In the genomic region with DNA sequence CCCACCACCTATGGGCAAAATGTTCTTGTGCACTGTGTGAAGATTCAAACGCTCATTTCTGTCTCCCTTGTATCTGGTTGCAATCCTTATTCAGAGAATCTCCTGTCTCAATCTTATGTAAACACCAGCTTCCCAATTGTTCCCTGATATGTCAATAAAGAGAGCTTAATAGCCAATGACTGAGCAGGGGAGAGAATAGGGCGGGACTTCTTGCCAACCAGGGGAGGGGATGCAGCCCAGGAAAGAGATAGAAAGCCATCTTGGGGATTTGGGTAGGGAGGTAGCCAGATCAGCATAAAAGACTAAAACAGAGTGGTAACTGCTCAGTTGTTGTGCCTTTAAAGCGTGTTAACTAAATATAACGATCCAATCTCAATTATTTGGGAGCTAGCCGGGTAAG, we compare ENCODE assay signal across 23 mouse cellular contexts. TPM values are rescaled to one million over a fixed set of nuclear protein-coding genes. Genes with fewer than 3 reads are reported as not detected.
DNase-seq lines count a peak whose midpoint lies in the region; ATAC-seq and TF ChIP-seq lines count a peak whose summit lies in the region.
"Had no signal": no experiment of that assay in that cellular context is flagged by ENCODE, and none has a peak within 500 bp of the region (broad histone marks: within the 10 kb centered on the region; RNA-seq: fewer than 3 reads in every experiment).

No protein-coding gene starts in this region.

- H3K36me3 ChIP-seq in E14TG2a.4 (ENCODE audit: insufficient read depth, low read length) (peaks cover 52% of the 10 kb centered on the region), ES-E14 (ENCODE audit: control insufficient read depth, insufficient read depth, low read length, poor library complexity, severe bottlenecking) (peaks cover 24% of the 10 kb centered on the region; the same call in 1 of the 2 replicates)
- H3K36me3 ChIP-seq in forebrain, embryonic 15.5 days = no peaks in the 10 kb centered on the region
- H3K36me3 ChIP-seq: hindbrain, embryonic 12.5 days; hindbrain, embryonic 15.5 days had no signal

- no peaks in the 10 kb centered on the region for H3K9me3 ChIP-seq in E14TG2a.4 (ENCODE audit: low read length)
- no peaks in the 10 kb centered on the region for H3K9me3 ChIP-seq in ES-E14 (ENCODE audit: control insufficient read depth, insufficient read depth, low read depth, low read length)
- no peaks in the 10 kb centered on the region for H3K9me3 ChIP-seq in forebrain, embryonic 15.5 days
- H3K9me3 ChIP-seq: forebrain, embryonic 10.5 days; forebrain, embryonic 13.5 days; hindbrain, embryonic 12.5 days; hindbrain, embryonic 15.5 days had no signal

- no peak overlapping the region for H3K4me2 ChIP-seq in forebrain, embryonic 15.5 days (replicated peaks)
- H3K4me2 ChIP-seq: forebrain, embryonic 13.5 days; heart, embryonic 11.5 days; hindbrain, embryonic 12.5 days; hindbrain, embryonic 15.5 days had no signal

- 90% methylated on average over 5 of the region's 5 CpGs for WGBS in forebrain, embryonic 15.5 days

- H3K4me3 ChIP-seq in E14TG2a.4 (replicated peaks; ENCODE audit: low read length) (peak overlapping the region; percentile 84), ES-E14 (ENCODE audit: insufficient read depth in 1 of 2, low read depth in 1 of 2, low read length in 2 of 2, poor library complexity in 1 of 2, severe bottlenecking in 1 of 2) (peak overlapping the region; percentile 86 to 95)
- H3K4me3 ChIP-seq in forebrain, embryonic 15.5 days = no peak overlapping the region
- H3K4me3 ChIP-seq: forebrain, embryonic 10.5 days; forebrain, embryonic 13.5 days; gastrocnemius, adult 2 months; hindbrain, embryonic 12.5 days; hindbrain, embryonic 15.5 days had no signal

- peak overlapping the region; percentile 82 for H3K27ac ChIP-seq in ES-E14 (ENCODE audit: insufficient read depth, low read depth, low read length, poor library complexity, severe bottlenecking)
- no peak overlapping the region for H3K27ac ChIP-seq in forebrain, embryonic 15.5 days (replicated peaks)
- H3K27ac ChIP-seq: forebrain, embryonic 10.5 days; forebrain, embryonic 13.5 days; gastrocnemius, adult 2 months; hindbrain, embryonic 12.5 days; hindbrain, embryonic 15.5 days had no signal

- no peak for DNase-seq in ES-E14 (ENCODE audit: low read depth, low spot score)
- DNase-seq in R1 (ENCODE audit: low read depth, low spot score) = peak; percentile 86
- DNase-seq in kidney, postnatal 4 days = no peak
- no peak for DNase-seq in layer of hippocampus, postnatal 10 days (ENCODE audit: low spot score in 2 of 2)
- DNase-seq: adrenal gland, postnatal 10 days; adrenal gland, postnatal 36 days; B cell, adult 2 months; cerebellum, adult 18-20 months; cerebellum, adult 9-10 months; cerebellum, postnatal 14 days; forebrain, postnatal 0 days; gastrocnemius, adult 2 months; gastrocnemius, postnatal 14 days; heart, adult 11 months had no signal

- H3K27me3 ChIP-seq in E14TG2a.4 (ENCODE audit: insufficient read depth, low read length) = no peaks in the 10 kb centered on the region
- H3K27me3 ChIP-seq in forebrain, embryonic 15.5 days = no peaks in the 10 kb centered on the region
- H3K27me3 ChIP-seq: forebrain, embryonic 13.5 days; hindbrain, embryonic 12.5 days; hindbrain, embryonic 15.5 days had no signal

- in situ Hi-C loops in ES-E14 (cut with MboI; ENCODE audit: low sequenced_read_pairs in 2 of 2, unreplicated experiment in 2 of 2) = no loop called here

- no peak for TF ChIP-seq CTCF in E14TG2a.4 (conservative IDR thresholded peaks at IDR 0.05; ENCODE audit: low read length)

- peak overlapping the region; percentile 98 for H3K9ac ChIP-seq in ES-E14 (ENCODE audit: insufficient read depth, low read depth, low read length, poor library complexity, severe bottlenecking)
- H3K9ac ChIP-seq in forebrain, embryonic 15.5 days (replicated peaks) = no peak overlapping the region
- H3K9ac ChIP-seq: forebrain, embryonic 13.5 days; forebrain, postnatal 0 days; hindbrain, embryonic 15.5 days had no signal

- H3K4me1 ChIP-seq in E14TG2a.4 (replicated peaks; ENCODE audit: low read depth, low read length) (peaks cover 47% of the 10 kb centered on the region), ES-E14 (ENCODE audit: control insufficient read depth in 2 of 2, insufficient read depth in 2 of 2, low read length in 2 of 2, poor library complexity in 1 of 2) (peaks cover 1 to 8% of the 10 kb centered on the region in 2 experiments; a peak in 2 of 4 replicates)
- H3K4me1 ChIP-seq in forebrain, embryonic 15.5 days = peaks cover 3% of the 10 kb centered on the region; the same call in 1 of the 2 replicates
- H3K4me1 ChIP-seq: forebrain, embryonic 10.5 days; forebrain, embryonic 13.5 days; hindbrain, embryonic 12.5 days had no signal

- no peak for ATAC-seq in forebrain, embryonic 15.5 days (replicated peaks)
- ATAC-seq: forebrain, embryonic 13.5 days; forebrain, postnatal 0 days; intestine, postnatal 0 days had no signal

TF ChIP-seq in ES-E14, 5 proteins besides CTCF, POLR2A, EP300 and RAD21:
- TF ChIP-seq HCFC1 (IDR thresholded peaks at IDR 0.05; ENCODE audit: borderline replicate concordance, insufficient read depth, low read length) (no peak), ZNF384 (IDR thresholded peaks at IDR 0.05; ENCODE audit: low read depth, low read length) (no peak), MAFK (IDR thresholded peaks at IDR 0.05; ENCODE audit: insufficient read depth, low read depth, low read length) (no peak), CHD2 (IDR thresholded peaks at IDR 0.05; ENCODE audit: low read depth, low read length) (no peak)
TF ChIP-seq in ES-E14: peak in this region for 0.

RNA-seq across cellular contexts. Expression of a gene that starts 19.7 kb away (rescaled TPM):
- total RNA-seq in ES-E14 (2012; rRNA removed) = 16.1 and 23.8 TPM in 2 replicates
- 1 to 10 TPM; 2.3 to 2.8 TPM for total RNA-seq in layer of hippocampus, postnatal 10 days (2021)
- polyA plus RNA-seq in forebrain, embryonic 15.5 days (2015; fragmentation: Nextera tagmentation; extraction: Ambion mirVana) = 2.7 and 3.6 TPM in 2 replicates
- total RNA-seq: hematopoietic stem cell, adult 5-6 weeks had no signal

RNA-seq across cellular contexts. Expression of a gene that starts 30.8 kb away (rescaled TPM):
- total RNA-seq in ES-E14 (2012; rRNA removed) = 1.3 and 4.0 TPM in 2 replicates
- 10 to 100 TPM; 57.1 to 59.2 TPM for total RNA-seq in layer of hippocampus, postnatal 10 days (2021)
- polyA plus RNA-seq in forebrain, embryonic 15.5 days (2015; fragmentation: Nextera tagmentation; extraction: Ambion mirVana) = 2.2 and 2.4 TPM in 2 replicates

Comparison
In these comparisons a context has a peak if more than half of its experiments do, and no peak if none do; other contexts are left out.
1. RNA of a gene that starts 30.8 kb away (total RNA-seq): 57.1 to 59.2 TPM in layer of hippocampus, postnatal 10 days; 1.3 to 4.0 TPM in ES-E14; every median in the first group is over 10 times any median in the second.